Mouse (Mus musculus) olfactory bulb, adult 2 months (tissue): ENCODE measurements around the gene Oxsr1. TPM values are rescaled to one million over a fixed set of nuclear protein-coding genes. Genes with fewer than 3 reads are reported as not detected.

Source experiments
- H3K27ac ChIP-seq: fragments of 200-500 bp; 2 replicates; pipeline ENCODE4 v1.5.1; 2012; ENCODE audit warnings: low read depth, low read length; ENCODE audit not compliant: insufficient read depth
- H3K4me1 ChIP-seq: fragments of 200-500 bp; 2 replicates; pipeline ENCODE4 v1.6.1; 2012; ENCODE audit warnings: low read length; ENCODE audit not compliant: control insufficient read depth, insufficient read depth
- H3K4me3 ChIP-seq: fragments of 200-500 bp; 2 replicates; pipeline ENCODE4 v1.5.1; 2012; ENCODE audit warnings: mild to moderate bottlenecking, low read depth, low read length, moderate library complexity; ENCODE audit not compliant: insufficient read depth
- CTCF ChIP-seq: fragments of 200-500 bp; IDR thresholded peaks from 2 replicates; pipeline ENCODE4 v1.5.1; 2012; ENCODE audit warnings: low read depth, mild to moderate bottlenecking, low read length, moderate library complexity; ENCODE audit not compliant: insufficient read depth
- POLR2A ChIP-seq: fragments of 200-500 bp; IDR thresholded peaks from 2 replicates; pipeline ENCODE4 v1.6.1; 2012; ENCODE audit warnings: mild to moderate bottlenecking, low read depth, low read length, moderate library complexity; ENCODE audit not compliant: insufficient read depth
- WGBS: fragments of 180-500 bp; shearing (Covaris S2); methylation state at CpG from one replicate; pipeline ENCODE4 v1.1.7; 2018; 5-methylcytosine and 5-hydroxymethylcytosine counted together
- polyA plus RNA-seq: library from polyadenylated mRNA; stranded (reverse); fragments of >200 nt; gene quantifications from 2 replicates; pipeline ENCODE4 v1.2.4, GENCODE M21; 2012; ENCODE audit warnings: low replicate concordance; ENCODE audit not compliant: missing spikeins, insufficient read depth, insufficient read length

Gene Oxsr1
- polyA plus RNA-seq, 1 experiment, result not detected

- no peak for TF ChIP-seq CTCF
- TF ChIP-seq POLR2A, result no peak
- WGBS, result 86% methylated on average over 6 of the region's 6 CpGs
- H3K27ac ChIP-seq, result no peak overlapping the region
- H3K4me3 ChIP-seq, result no peak overlapping the region
- no peaks in the 10 kb centered on the region for H3K4me1 ChIP-seq
These were observed 33.7 kb upstream of the Oxsr1 start for GRCm38 (mm10) chr9:119355943-119356342.

GRCm38 (mm10) chr9:119353926-119354325, 31.7 kb upstream of the Oxsr1 start:
- no peaks in the 10 kb centered on the region for H3K4me1 ChIP-seq
- TF ChIP-seq POLR2A, result no peak
- no peak for TF ChIP-seq CTCF
- no peak overlapping the region for H3K4me3 ChIP-seq
- H3K27ac ChIP-seq, result no peak overlapping the region
- WGBS, result 78% methylated on average over 6 of the region's 6 CpGs

GRCm38 (mm10) chr9:119352060-119352459, 29.8 kb upstream of the Oxsr1 start:
- 35% methylated on average over 4 of the region's 4 CpGs for WGBS
- H3K4me1 ChIP-seq, result no peaks in the 10 kb centered on the region
- H3K4me3 ChIP-seq, result no peak overlapping the region
- TF ChIP-seq POLR2A (no peak), CTCF (peak; percentile 52; the same call in 1 of the 2 replicates)
- no peak overlapping the region for H3K27ac ChIP-seq

- H3K4me1 ChIP-seq, result no peaks in the 10 kb centered on the region
- H3K27ac ChIP-seq, result no peak overlapping the region
- no peak overlapping the region for H3K4me3 ChIP-seq
- TF ChIP-seq CTCF (no peak), POLR2A (no peak)
- 85% methylated on average over 10 of the region's 10 CpGs for WGBS
These were observed 28.9 kb upstream of the Oxsr1 start for GRCm38 (mm10) chr9:119350947-119351705.

GRCm38 (mm10) chr9:119350531-119350930, 28.3 kb upstream of the Oxsr1 start:
- 92% methylated on average over 3 of the region's 3 CpGs for WGBS
- TF ChIP-seq POLR2A (no peak), CTCF (no peak)
- Histone ChIP-seq H3K27ac (no peak overlapping the region), H3K4me1 (no peaks in the 10 kb centered on the region), H3K4me3 (no peak overlapping the region)

GRCm38 (mm10) chr9:119346376-119346775, 24.1 kb upstream of the Oxsr1 start:
- WGBS, result 94% methylated on average over 8 of the region's 8 CpGs
- H3K4me1 ChIP-seq, result peaks cover 9% of the 10 kb centered on the region
- TF ChIP-seq POLR2A, result no peak
- TF ChIP-seq CTCF, result no peak
- H3K4me3 ChIP-seq, result no peak overlapping the region
- no peak overlapping the region for H3K27ac ChIP-seq

GRCm38 (mm10) chr9:119342728-119343127, 20.5 kb upstream of the Oxsr1 start:
- no peak overlapping the region for H3K4me3 ChIP-seq
- H3K27ac ChIP-seq, result no peak overlapping the region
- peaks cover 19% of the 10 kb centered on the region for H3K4me1 ChIP-seq
- 87% methylated on average over 7 of the region's 7 CpGs for WGBS
- TF ChIP-seq POLR2A, result no peak
- no peak for TF ChIP-seq CTCF

GRCm38 (mm10) chr9:119340909-119341816, 18.9 kb upstream of the Oxsr1 start, which contains the start of gene Myd88:
Myd88 (minus strand) TSS chr9:119341411.
- H3K27ac ChIP-seq, result peak within 1 kb of the TSS; percentile 90
- no peak for TF ChIP-seq CTCF
- peak; percentile 33 for TF ChIP-seq POLR2A
- H3K4me1 ChIP-seq, result peaks cover 19% of the 10 kb centered on the region
- H3K4me3 ChIP-seq, result peak within 1 kb of the TSS; percentile 89
- WGBS, result under 1% methylated on average over 68 of the region's 68 CpGs

GRCm38 (mm10) chr9:119340212-119340580, 18.0 kb upstream of the Oxsr1 start:
- TF ChIP-seq POLR2A (no peak), CTCF (no peak)
- 3% methylated on average over 8 of the region's 8 CpGs for WGBS
- Histone ChIP-seq H3K4me3 (peak overlapping the region; percentile 89), H3K27ac (peak overlapping the region; percentile 90), H3K4me1 (peaks cover 19% of the 10 kb centered on the region)
